Mouse (Mus musculus): ENCODE results near the gene Gpat2.

- TF ChIP-seq CTCF (IDR thresholded peaks at IDR 0.05; ENCODE audit: borderline replicate concordance, extremely low read depth, insufficient read depth, insufficient read length) = peak; percentile 64
- TF ChIP-seq POLR2A (IDR thresholded peaks at IDR 0.05; ENCODE audit: borderline replicate concordance, extremely low read depth, insufficient read depth, insufficient read length, poor library complexity, severe bottlenecking) = no peak
Measured at GRCm38 (mm10) chr2:127435135-127435534, 10.1 kb downstream of the Gpat2 start.

Data from brain, embryonic 14.5 days (tissue).